Mouse (Mus musculus) adrenal gland, postnatal 14 days (tissue): ENCODE results near the gene Trak2. TPM values are rescaled to one million over a fixed set of nuclear protein-coding genes. Genes with fewer than 3 reads are reported as not detected.
"Not testable (repeated sequence)": the region's sequence is repeated elsewhere in the genome, so short reads cannot be mapped to it uniquely, and the experiment has no call there.

ENCODE experiments used
- DNase-seq: peaks from one replicate; pipeline ENCODE4 v3.0.0; 2021; ENCODE audit warnings: mixed read lengths
- long read RNA-seq, 2 experiments: library from polyadenylated mRNA; stranded (forward); transcript quantifications; one replicate each; pipeline ENCODE4 v2.0.0; 2021
- total RNA-seq: library from RNA; stranded (reverse); gene quantifications from 2 replicates; pipeline ENCODE4 v1.2.3, GENCODE M21; 2021

Gene Trak2
- total RNA-seq: 44.5 and 55.7 TPM in 2 replicates
- long read RNA-seq, experiment 1, full-length matches to known transcripts: 9 of 22 reads
- long read RNA-seq, experiment 1, partial matches to known transcripts: 2 of 22 reads
- long read RNA-seq, experiment 1, other reads (novel, unspliced or antisense): 11 of 22 reads
- long read RNA-seq, experiment 2, full-length matches to known transcripts: 8 of 21 reads
- long read RNA-seq, experiment 2, partial matches to known transcripts: 2 of 21 reads
- long read RNA-seq, experiment 2, other reads (novel, unspliced or antisense): 11 of 21 reads

DNA sequence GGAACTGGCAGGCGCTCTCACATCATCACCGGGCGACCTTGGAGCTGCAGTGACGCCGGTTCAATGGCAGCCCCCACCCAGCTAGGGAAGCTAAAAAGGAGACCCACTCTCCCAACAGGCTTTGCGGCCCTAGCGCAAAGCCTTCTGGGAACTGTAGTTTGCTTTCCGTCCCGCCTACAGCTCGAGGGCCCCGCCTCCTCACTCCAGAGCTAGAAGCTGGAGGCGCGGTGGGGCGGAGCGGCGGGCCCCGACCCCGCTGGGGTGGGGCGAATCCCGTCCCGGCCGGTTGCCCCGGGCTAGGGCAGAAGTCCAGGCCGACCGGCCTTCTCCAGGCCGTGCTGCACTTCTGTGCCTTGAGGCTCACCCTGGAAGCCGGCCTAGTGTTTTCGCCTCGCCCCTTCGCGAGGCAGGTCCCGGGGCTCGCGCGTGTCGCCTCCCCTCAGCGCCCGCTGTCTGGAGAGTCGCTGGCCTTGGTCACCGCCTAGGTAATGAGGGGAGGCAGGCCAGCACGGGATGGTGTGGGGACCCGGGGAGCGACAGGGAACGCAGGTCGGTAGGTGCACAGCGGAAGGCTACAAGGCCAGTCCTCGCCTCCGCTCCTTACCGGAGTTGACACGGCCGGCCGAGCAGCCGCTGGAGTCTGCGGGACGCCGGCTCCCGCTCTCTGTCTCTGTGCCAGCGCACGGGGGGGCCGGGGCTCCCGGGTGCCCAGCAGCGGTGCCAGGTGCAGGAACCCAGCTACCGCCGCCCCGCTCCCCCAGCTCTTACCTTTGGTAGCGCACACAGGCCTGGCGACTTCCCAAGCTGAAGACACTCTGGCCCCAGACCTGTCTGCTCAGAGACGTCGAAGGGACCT is at the start of gene Trak2, which contains the start of gene Stradb:
Gene Trak2, minus strand, starts transcription at position 65 of the 856 bp plus-strand sequence.
Gene Stradb, plus strand, starts transcription at position 157 of the 856 bp plus-strand sequence.
- peak; percentile 96 for DNase-seq

DNA sequence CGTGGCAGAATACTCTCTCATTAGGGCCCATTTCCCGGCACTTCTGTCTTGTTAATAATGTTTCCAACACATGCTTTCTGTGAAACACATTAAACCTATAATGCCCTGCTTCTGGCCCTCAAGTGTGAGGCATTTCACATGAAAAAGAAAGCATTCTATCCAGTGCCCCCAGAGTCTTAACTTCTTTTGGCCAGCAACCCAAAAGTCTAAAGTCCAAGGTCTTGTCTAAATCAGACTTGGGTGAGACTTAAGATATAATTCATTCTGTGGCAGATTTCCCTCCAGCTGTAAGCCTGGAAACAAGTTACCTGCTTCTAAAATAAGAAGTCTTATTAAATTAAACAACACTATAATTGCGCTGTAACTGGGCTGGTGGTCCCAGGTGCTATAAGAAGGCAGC is 48.3 kb upstream of the Trak2 start:
- DNase-seq: no peak

DNA sequence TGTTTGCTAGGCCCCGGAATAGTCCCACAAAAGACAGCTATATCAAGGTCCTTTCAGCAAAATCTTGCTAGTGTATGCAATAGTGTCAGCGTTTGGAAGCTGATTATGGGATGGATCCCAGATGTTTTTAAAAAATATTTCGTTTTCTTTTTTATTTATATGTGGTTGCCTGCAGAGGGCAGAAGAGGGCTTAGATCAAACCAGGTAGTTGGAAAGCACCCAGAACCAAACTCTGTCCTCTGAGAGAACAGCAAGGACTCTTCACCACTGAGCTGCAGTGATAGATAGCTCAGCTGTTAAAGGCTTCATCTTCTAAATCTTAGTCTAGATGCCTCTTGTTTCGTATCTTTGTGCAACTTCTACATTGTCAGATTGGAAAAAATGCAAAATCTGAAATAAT is 36.0 kb upstream of the Trak2 start:
- peak; percentile 44 for DNase-seq

- no peak for DNase-seq
Observed at GRCm38 (mm10) chr1:58995313-58995712, 22.1 kb upstream of the Trak2 start.

DNA sequence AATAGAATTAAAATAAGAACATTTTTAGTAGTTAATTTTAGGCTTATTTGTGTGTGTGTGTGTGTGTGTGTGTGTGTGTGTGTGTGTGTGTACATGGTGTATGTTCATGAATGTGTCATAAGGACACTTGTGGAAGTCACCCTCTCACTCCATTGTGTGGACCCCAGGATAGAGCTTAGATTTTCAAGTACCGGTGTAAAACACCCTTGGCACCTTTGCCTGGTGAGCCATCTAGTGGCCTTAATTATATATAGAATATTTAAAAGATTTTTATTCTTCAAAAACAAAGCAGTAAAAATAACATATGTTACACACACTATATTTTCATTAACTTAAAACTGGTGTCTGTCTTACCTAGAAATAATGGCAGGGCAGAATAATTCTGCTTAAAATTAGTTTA is 20.5 kb upstream of the Trak2 start:
- DNase-seq: no peak

DNA sequence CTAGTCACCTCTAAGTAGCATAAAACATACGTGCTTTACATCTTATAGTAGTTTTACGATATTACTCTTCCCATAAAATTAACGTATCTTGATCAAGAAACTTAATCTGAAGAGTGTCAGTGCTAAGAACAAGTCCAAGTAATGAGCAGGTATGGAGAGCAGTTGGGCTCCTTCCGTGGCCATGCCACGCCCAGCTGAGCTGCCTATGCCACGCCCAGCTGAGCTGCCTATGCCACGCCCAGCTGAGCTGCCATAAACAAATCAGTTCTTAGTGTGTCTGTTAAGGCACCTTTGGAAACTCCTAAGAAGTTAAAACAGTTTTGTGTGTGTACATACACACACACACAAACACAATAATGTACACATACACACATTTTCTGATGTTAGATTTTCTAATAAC is 19.9 kb upstream of the Trak2 start:
- DNase-seq: no peak

GRCm38 (mm10) chr1:58984586-58984985 is 11.4 kb upstream of the Trak2 start:
- DNase-seq: no peak

DNA sequence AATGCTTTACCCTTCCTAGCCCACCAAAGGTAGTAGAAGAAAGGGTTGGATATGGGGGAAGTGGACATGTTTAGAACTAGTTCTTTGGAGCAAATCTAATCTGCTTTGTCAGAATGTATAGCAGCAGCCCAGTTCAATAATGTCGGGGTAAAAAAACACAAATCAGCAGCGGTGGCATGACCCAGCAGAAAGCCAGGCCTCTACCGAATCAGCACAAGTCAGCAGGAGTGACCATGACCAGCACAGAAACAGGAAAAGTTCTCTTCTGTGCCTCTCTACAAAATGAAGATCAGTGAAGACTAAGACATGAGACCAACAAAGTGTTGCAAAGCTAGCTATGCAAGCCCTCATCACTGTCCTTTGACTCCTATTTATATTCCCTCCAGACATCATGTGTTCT is 9.0 kb upstream of the Trak2 start:
- no peak for DNase-seq

DNA sequence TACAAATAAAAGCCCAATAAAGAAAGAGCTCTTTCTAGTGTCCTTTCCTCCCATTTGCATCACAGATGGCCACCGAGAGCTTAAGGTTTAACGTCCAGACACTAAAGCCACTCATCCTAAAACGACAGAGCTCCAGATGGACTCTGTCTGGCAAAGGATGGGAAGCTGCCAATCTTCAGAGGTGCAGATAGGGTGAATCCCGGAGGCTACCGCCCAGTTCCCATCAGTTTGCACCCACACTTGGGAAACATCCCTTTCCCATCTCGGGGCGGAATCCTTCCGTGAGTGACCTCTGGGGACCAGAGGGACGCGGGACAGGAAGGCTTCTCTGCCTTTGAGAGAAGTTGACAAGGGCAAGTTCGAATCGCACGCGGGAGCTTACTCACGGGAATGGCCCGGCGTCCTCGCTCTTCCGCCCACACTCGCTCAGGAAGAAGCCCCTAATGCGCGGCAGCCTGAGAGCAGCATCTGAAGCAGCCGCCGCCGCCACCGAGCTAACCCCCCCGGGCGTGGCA is 322 bp downstream of the Trak2 start:
- DNase-seq: no peak

DNA sequence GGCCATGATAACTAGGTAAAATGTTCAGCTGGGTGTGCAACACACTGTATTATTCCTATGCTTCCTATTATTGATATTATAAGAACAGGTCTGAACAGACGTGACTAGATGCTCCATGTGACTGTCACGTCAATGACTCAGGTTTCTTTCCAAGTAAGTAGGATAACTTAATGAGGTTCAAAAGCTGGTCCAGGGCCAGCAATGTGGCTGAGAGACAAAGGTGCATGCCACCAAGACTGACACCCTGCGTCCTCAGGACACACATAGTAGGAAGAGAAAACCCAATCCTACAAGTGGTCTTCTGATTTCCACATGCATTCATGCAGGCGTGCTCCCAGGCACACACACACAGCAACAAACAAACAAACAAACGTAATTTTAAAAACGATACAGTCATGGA is 2.1 kb downstream of the Trak2 start:
- no peak for DNase-seq

GRCm38 (mm10) chr1:58970054-58970453 is 3.2 kb downstream of the Trak2 start:
- no peak for DNase-seq

- DNase-seq: no peak
Observed at GRCm38 (mm10) chr1:58967534-58967933, 5.7 kb downstream of the Trak2 start.

DNA sequence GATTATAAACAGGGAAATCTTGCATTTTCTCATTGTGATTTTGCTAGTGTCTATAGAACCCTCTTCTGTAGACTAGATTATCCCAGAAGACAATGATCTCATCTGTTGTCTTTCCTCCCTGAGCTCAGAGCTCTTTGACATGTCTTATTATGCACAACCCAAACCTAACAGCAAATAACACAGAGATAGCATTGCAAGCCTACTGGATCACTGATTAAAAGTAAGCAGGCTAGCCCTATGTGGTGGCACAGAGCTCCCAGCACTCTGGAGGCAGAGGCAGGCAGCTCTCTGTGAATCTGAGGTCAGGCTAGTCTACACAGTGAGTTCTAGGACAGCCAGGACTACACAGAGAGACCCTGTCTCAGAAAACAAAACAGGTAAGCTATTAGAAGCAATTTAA is 10.4 kb downstream of the Trak2 start:
- no peak for DNase-seq

GRCm38 (mm10) chr1:58962418-58962817 is 10.8 kb downstream of the Trak2 start:
- no peak for DNase-seq

DNA sequence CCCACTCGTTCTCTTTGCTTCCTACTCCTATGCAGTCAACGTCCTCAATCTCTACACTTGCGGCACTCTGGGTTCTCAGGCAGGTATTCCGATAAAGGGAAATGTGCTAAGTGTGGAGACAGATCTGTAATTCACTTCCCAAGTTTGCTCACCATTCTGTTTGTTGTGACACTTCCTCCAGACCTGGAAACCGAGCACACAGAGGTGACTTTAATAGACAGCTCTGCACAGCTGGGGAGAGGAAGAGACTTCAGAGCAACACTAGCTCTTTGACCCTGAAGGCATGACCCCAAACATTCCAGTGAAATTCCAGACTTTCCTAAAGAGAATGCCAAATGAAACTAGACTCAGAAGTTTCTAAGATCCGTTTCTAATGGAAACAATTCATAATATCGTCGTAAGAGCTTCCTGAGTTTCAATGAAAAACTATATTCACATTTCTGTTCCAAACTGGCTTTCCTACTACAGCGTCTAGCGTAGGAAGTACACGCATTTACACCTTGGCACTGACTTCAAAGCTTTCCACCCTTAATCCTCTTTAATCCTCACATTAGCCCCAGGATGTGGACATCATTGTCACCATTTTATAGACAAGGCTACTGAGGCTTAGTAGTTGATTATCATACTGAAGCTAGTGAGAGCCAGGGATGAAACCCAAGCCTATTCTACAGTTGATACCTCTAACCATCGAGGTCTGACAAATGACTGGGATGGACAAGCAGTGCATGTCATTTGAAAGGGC is 11.9 kb downstream of the Trak2 start:
- DNase-seq: no peak

GRCm38 (mm10) chr1:58959682-58960081 is 13.5 kb downstream of the Trak2 start:
- no peak for DNase-seq

DNA sequence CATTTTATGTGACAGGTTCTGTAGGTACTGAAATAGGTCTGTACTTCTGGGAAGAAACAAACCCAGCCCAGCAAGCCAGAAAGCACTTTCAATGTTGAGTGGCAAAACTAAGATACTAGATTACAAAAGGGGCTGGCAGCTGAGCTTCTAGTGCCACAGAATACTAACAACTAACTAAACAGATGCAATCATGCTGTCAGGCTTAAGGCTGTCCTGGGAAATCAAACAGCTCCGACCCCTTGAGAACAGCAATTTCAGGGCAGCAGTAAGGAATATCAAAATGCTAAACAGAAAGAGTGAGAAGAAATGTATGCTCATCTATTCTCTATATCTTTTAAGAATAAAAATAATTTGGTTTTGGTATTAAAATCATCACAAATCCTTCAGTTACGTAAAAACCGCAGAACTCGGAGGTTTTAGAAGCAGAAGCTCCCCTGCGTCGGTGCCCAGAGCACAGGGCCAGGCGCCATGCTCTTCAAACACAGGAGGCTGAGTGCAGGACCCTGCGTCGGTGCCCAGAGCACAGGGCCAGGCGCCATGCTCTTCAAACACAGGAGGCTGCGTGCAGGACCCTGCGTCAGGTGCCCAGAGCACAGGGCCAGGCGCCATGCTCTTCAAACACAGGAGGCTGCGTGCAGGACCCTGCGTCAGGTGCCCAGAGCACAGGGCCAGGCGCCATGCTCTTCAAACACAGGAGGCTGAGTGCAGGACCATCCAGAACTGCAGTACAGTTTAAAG is 14.3 kb downstream of the Trak2 start:
- not testable (repeated sequence) for DNase-seq

DNA sequence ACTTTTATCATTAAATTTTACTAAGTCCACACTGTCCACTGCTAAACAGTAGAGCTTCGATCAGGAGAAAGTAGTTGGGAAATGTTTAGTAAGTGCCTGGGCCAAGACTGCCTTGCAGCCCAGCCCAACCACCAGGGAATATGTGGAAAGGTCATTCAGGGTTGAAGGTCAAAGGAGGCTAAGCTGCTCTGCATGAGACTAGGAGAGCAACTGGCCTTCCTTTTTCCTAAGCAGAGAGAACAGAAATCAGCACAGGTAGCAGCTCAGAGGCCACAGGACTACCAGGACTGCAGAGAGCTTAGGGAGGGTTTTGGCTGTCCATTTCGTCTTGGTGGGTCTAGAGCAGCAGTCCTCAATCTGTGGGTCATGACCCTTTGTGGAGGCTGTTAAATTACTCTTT is 15.3 kb downstream of the Trak2 start:
- peak; percentile 52 for DNase-seq

GRCm38 (mm10) chr1:58956229-58956628 is 17.0 kb downstream of the Trak2 start:
- DNase-seq: peak; percentile 25

DNA sequence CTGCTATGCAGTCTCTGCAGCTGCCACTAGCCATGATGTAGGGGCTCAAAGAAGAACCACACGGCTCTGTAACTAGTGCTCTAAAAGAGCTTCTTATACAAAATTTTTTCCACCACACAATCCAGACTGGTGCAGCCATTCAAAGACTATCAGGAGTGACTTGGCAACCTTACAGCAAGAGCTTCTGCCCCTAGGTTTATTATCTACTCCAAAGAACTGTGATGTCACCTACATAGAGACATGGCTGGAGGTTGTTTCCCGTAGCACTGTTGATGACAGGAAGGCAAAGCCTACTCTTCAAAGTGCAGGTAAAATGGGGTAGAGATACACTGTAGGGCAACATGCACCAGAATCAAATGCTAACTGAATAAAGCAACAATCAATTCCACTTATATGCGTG is 17.5 kb downstream of the Trak2 start:
- DNase-seq: no peak

GRCm38 (mm10) chr1:58954578-58955410 is 18.4 kb downstream of the Trak2 start:
- no peak for DNase-seq
